Mouse (Mus musculus) liver, adult 2 months (tissue): ENCODE measurements at regions not wholly inside any gene's neighbourhood (a gene's known extent, or its start where the extent isn't known, plus 50 kb on each side); places are given as distances from the start of the nearest gene placed in this dataset.

Experiments used
- CTCF ChIP-seq: fragments of 200-500 bp; IDR thresholded peaks from 2 replicates; pipeline ENCODE4 v1.5.1; 2011; ENCODE audit warnings: low read depth, low read length, control low read depth
- POLR2A ChIP-seq: fragments of 200-500 bp; IDR thresholded peaks from 2 replicates; pipeline ENCODE4 v1.6.1; 2011; ENCODE audit warnings: low read length, control low read depth; ENCODE audit not compliant: insufficient read depth; ENCODE audit errors: extremely low read depth

DNA sequence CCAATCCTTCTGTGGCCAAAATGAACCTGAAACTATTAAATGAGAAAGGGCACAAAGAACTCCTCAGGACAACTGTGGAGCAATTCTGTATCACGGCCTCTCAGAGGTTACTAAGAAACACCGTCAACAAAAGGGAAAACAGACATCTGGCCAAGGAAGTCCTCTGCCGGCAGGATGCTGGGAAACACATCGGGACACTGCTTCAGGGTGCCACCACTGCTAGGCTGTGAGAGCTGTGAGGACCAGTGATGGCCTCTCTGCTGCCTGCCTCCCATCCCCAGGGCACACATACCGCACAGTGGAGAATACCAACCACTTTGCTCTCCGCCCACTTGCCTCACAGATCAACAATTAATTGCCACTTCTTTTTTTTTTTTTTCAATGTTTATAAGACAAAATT is 182.6 kb upstream of the Klf14 start:
- TF ChIP-seq POLR2A (no peak), CTCF (0 out of 2 replicates have a peak, but pooled peaks have one; percentile 12)
